24 mouse cellular contexts compared by ENCODE assay signal in the genomic region with DNA sequence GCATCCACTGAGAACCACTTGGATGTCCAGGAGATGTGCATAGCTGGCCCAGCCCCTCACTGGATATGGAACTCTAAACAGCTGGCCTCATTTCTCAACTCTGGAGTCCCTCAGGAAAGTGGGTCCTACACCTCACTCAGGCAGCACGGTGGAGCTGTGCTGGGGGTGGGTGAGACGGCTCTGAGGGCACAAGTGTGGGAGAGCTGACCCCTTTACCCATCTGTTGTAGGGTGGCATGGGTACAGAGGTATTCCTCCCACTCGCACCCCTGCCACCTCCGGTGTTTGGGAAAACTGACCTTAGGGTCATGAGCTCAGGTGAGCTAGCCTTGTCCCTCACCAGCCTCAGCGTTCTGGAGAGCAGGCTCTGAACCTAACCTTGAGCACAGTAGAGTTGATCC.
"Had no signal": no experiment of that assay in that cellular context is flagged by ENCODE, and none has a peak within 500 bp of the region (broad histone marks: within the 10 kb centered on the region; RNA-seq: fewer than 3 reads in every experiment).

No protein-coding gene starts in this region.

- H3K27ac ChIP-seq: heart, embryonic 13.5 days; heart, embryonic 15.5 days; hindbrain, embryonic 14.5 days; hindbrain, postnatal 0 days; kidney, embryonic 15.5 days; limb, embryonic 13.5 days; limb, embryonic 15.5 days; liver, embryonic 12.5 days; liver, embryonic 14.5 days had no signal

- ATAC-seq: hindbrain, postnatal 0 days; intestine, embryonic 16.5 days; liver, embryonic 12.5 days had no signal

- DNase-seq: gastrocnemius, postnatal 14 days; gastrocnemius, postnatal 36 days; heart, adult 11 months; heart, postnatal 14 days; heart, postnatal 36 days; kidney, adult 11 months; kidney, adult 2 months; kidney, adult 9 months; kidney, postnatal 14 days; kidney, postnatal 36 days; layer of hippocampus, adult 9-11 months; layer of hippocampus, postnatal 36 days; left cerebral cortex, postnatal 4 days had no signal

- H3K36me3 ChIP-seq: heart, embryonic 13.5 days; heart, embryonic 15.5 days; kidney, embryonic 15.5 days; limb, embryonic 13.5 days; limb, embryonic 15.5 days; liver, embryonic 12.5 days had no signal

- H3K9me3 ChIP-seq: heart, embryonic 13.5 days; heart, embryonic 15.5 days; kidney, embryonic 15.5 days; limb, embryonic 13.5 days; limb, embryonic 15.5 days; liver, embryonic 12.5 days had no signal

- H3K4me1 ChIP-seq: heart, embryonic 13.5 days; heart, embryonic 15.5 days; kidney, embryonic 15.5 days; limb, embryonic 13.5 days; limb, embryonic 15.5 days; liver, embryonic 12.5 days had no signal

- H3K27me3 ChIP-seq: heart, embryonic 13.5 days; heart, embryonic 15.5 days; kidney, embryonic 15.5 days; limb, embryonic 13.5 days; limb, embryonic 15.5 days; liver, embryonic 12.5 days had no signal

- H3K4me2 ChIP-seq: heart, embryonic 11.5 days; heart, embryonic 13.5 days; heart, embryonic 15.5 days; hindbrain, embryonic 14.5 days; kidney, embryonic 15.5 days; limb, embryonic 13.5 days; limb, embryonic 15.5 days; liver, embryonic 12.5 days had no signal

- H3K9ac ChIP-seq: heart, embryonic 13.5 days; heart, embryonic 15.5 days; hindbrain, embryonic 14.5 days; kidney, embryonic 15.5 days; limb, embryonic 13.5 days; limb, embryonic 15.5 days; liver, embryonic 12.5 days; liver, embryonic 14.5 days had no signal

- H3K4me3 ChIP-seq: heart, embryonic 13.5 days; heart, embryonic 15.5 days; kidney, embryonic 15.5 days; limb, embryonic 13.5 days; limb, embryonic 15.5 days; liver, embryonic 12.5 days had no signal
